Mouse (Mus musculus) G1E (cell line): Measurements from ENCODE around the gene Med28. TPM values are rescaled to one million over a fixed set of nuclear protein-coding genes. Genes with fewer than 3 reads are reported as not detected.
A peak's percentile ranks its signal among the peaks of the same experiment; 100 is the strongest.

Experiments
- ATAC-seq: 2 replicates; pipeline ENCODE4 v1.8.0; 2016; ENCODE audit warnings: mild to moderate bottlenecking; ENCODE audit not compliant: insufficient number of reproducible peaks, poor library complexity, low FRiP score, severe bottlenecking; ENCODE audit errors: extremely low read depth
- DNase-seq: peaks from one replicate; pipeline ENCODE4 v3.0.0; 2012; ENCODE audit warnings: low spot score
- H3K27me3 ChIP-seq: 2 replicates; pipeline ENCODE4 v1.6.1; 2012; ENCODE audit warnings: mild to moderate bottlenecking, low read length, inconsistent platforms; ENCODE audit not compliant: insufficient read depth
- H3K36me3 ChIP-seq: replicated peaks from 2 replicates; pipeline ENCODE3; 2012; ENCODE audit warnings: mild to moderate bottlenecking, inconsistent platforms
- H3K4me1 ChIP-seq: 2 replicates; pipeline ENCODE4 v1.6.1; 2012; ENCODE audit warnings: low read depth, low read length, inconsistent platforms, mixed read lengths; ENCODE audit not compliant: insufficient read depth
- H3K4me3 ChIP-seq: 2 replicates; pipeline ENCODE4 v1.5.1; 2012; ENCODE audit warnings: low read depth, mild to moderate bottlenecking, inconsistent platforms, low read length, moderate library complexity, mixed read lengths
- H3K9me3 ChIP-seq: replicated peaks from 2 replicates; pipeline ENCODE4 v1.6.1; 2012; ENCODE audit warnings: inconsistent platforms
- CTCF ChIP-seq: IDR thresholded peaks from 2 replicates; pipeline ENCODE4 v1.5.1; 2012; ENCODE audit warnings: low read depth, low read length, inconsistent platforms, mixed read lengths
- GATA1 ChIP-seq: IDR thresholded peaks from 2 replicates; pipeline ENCODE4 v1.6.1; 2012; ENCODE audit warnings: borderline replicate concordance, low read length, inconsistent platforms, mixed read lengths
- GATA2 ChIP-seq: IDR thresholded peaks from 2 replicates; pipeline ENCODE4 v1.6.1; 2012; ENCODE audit warnings: low read depth, low read length, inconsistent platforms, borderline replicate concordance
- POLR2AphosphoS5 ChIP-seq: IDR thresholded peaks from 2 replicates; pipeline ENCODE4 v1.6.1; 2012; ENCODE audit warnings: low read depth, low read length, inconsistent platforms; ENCODE audit not compliant: insufficient replicate concordance
- TAL1 ChIP-seq: conservative IDR thresholded peaks from 2 replicates; pipeline ENCODE4 v1.6.1; 2012; ENCODE audit warnings: low read depth, low read length, inconsistent platforms, mixed read lengths
- polyA plus RNA-seq: library from polyadenylated mRNA; stranded (reverse); fragments of >175 nt; gene quantifications from 2 replicates; pipeline ENCODE4 v1.2.3, GENCODE M21; 2012
- total RNA-seq, 2 experiments: library from RNA; stranded (forward) in 1 of 2; stranded (reverse) in 1 of 2; fragments of 200-1000 nt in 1 of 2; fragments of >200 nt in 1 of 2; fragmentation: Nextera tagmentation in 1 of 2; gene quantifications; 2 replicates each; pipeline ENCODE4 v1.2.3; 2014 to 2017

Gene Med28
- 22.6 and 27.1 TPM in 2 replicates for total RNA-seq (2014; fragmentation: Nextera tagmentation)
- total RNA-seq (2017): 75.2 and 99.0 TPM in 2 replicates
- polyA plus RNA-seq: 49.2 and 60.1 TPM in 2 replicates

GRCm38 (mm10) chr5:45519960-45520808 is at the start of gene Med28:
Gene Med28 (plus strand): TSS chr5:45520229.
- peak within 1 kb of the TSS; percentile 95 for H3K4me3 ChIP-seq
- peaks cover 36% of the 10 kb centered on the region for H3K36me3 ChIP-seq
- ATAC-seq (peak; percentile 75), DNase-seq (peak; percentile 93)
- H3K4me1 ChIP-seq: peaks cover 22% of the 10 kb centered on the region
- no peaks in the 10 kb centered on the region for H3K27me3 ChIP-seq
- no peak for TF ChIP-seq CTCF
- no peaks in the 10 kb centered on the region for H3K9me3 ChIP-seq

- no peaks in the 10 kb centered on the region for H3K36me3 ChIP-seq
- H3K9me3 ChIP-seq: no peaks in the 10 kb centered on the region
- no peak overlapping the region for H3K4me3 ChIP-seq
- DNase-seq (no peak), ATAC-seq (no peak)
- TF ChIP-seq POLR2AphosphoS5 (no peak), TAL1 (no peak), GATA1 (no peak), CTCF (no peak), GATA2 (no peak)
- H3K4me1 ChIP-seq: no peaks in the 10 kb centered on the region
- peaks cover 10% of the 10 kb centered on the region; the same call in 1 of the 2 replicates for H3K27me3 ChIP-seq
Observed at GRCm38 (mm10) chr5:45472880-45473450, 47.1 kb upstream of the Med28 start.

GRCm38 (mm10) chr5:45473521-45473920 is 46.5 kb upstream of the Med28 start:
- Histone ChIP-seq H3K27me3 (peaks cover 10% of the 10 kb centered on the region; the same call in 1 of the 2 replicates), H3K36me3 (no peaks in the 10 kb centered on the region), H3K4me3 (no peak overlapping the region), H3K9me3 (no peaks in the 10 kb centered on the region), H3K4me1 (no peaks in the 10 kb centered on the region)
- TF ChIP-seq CTCF: no peak
- no peak for TF ChIP-seq TAL1
- TF ChIP-seq POLR2AphosphoS5: no peak
- no peak for TF ChIP-seq GATA1
- TF ChIP-seq GATA2: no peak
- no peak for DNase-seq
- no peak for ATAC-seq

- H3K9me3 ChIP-seq: no peaks in the 10 kb centered on the region
- ATAC-seq (peak; percentile 15; the same call in 1 of the 2 replicates), DNase-seq (peak; percentile 24)
- peaks cover 10% of the 10 kb centered on the region; the same call in 1 of the 2 replicates for H3K27me3 ChIP-seq
- H3K4me1 ChIP-seq: no peaks in the 10 kb centered on the region
- H3K36me3 ChIP-seq: no peaks in the 10 kb centered on the region
- H3K4me3 ChIP-seq: no peak overlapping the region
- TF ChIP-seq CTCF (no peak), TAL1 (no peak)
Observed at GRCm38 (mm10) chr5:45474215-45474614, 45.8 kb upstream of the Med28 start.

- Histone ChIP-seq H3K4me1 (no peaks in the 10 kb centered on the region), H3K4me3 (no peak overlapping the region), H3K36me3 (no peaks in the 10 kb centered on the region), H3K27me3 (peaks cover 10% of the 10 kb centered on the region; the same call in 1 of the 2 replicates), H3K9me3 (no peaks in the 10 kb centered on the region)
- no peak for DNase-seq
- TF ChIP-seq POLR2AphosphoS5 (no peak), GATA1 (no peak), TAL1 (no peak), CTCF (no peak)
- ATAC-seq: no peak
Observed at GRCm38 (mm10) chr5:45474758-45475157, 45.3 kb upstream of the Med28 start.

- no peak for DNase-seq
- no peak overlapping the region for H3K4me3 ChIP-seq
- no peaks in the 10 kb centered on the region for H3K4me1 ChIP-seq
- TF ChIP-seq CTCF: no peak
- TF ChIP-seq POLR2AphosphoS5: no peak
- TF ChIP-seq GATA2: no peak
- TF ChIP-seq TAL1: no peak
- no peak for TF ChIP-seq GATA1
- peaks cover 15% of the 10 kb centered on the region; the same call in 1 of the 2 replicates for H3K27me3 ChIP-seq
- H3K9me3 ChIP-seq: no peaks in the 10 kb centered on the region
- ATAC-seq: no peak
- no peaks in the 10 kb centered on the region for H3K36me3 ChIP-seq
Observed at GRCm38 (mm10) chr5:45475771-45476170, 44.3 kb upstream of the Med28 start.
